Mouse (Mus musculus) embryonic fibroblast, embryonic 13.5 days (primary cell): ENCODE data around the gene Tbx15. TPM values are rescaled to one million over a fixed set of nuclear protein-coding genes. Genes with fewer than 3 reads are reported as not detected.
A peak's percentile ranks its signal among the peaks of the same experiment; 100 is the strongest.

ENCODE experiments used
- H3K27ac ChIP-seq: 2 replicates; pipeline ENCODE4 v1.5.1; 2012; ENCODE audit warnings: low read length, control low read depth, inconsistent platforms; ENCODE audit not compliant: insufficient read depth
- H3K4me1 ChIP-seq: 2 replicates; pipeline ENCODE4 v1.6.1; 2011; ENCODE audit warnings: low read length; ENCODE audit not compliant: control insufficient read depth, insufficient read depth
- H3K4me3 ChIP-seq: 2 replicates; pipeline ENCODE4 v1.5.1; 2011; ENCODE audit warnings: mild to moderate bottlenecking, control low read depth, low read length; ENCODE audit not compliant: insufficient read depth
- CTCF ChIP-seq: IDR thresholded peaks from 2 replicates; pipeline ENCODE4 v1.5.1; 2011; ENCODE audit warnings: mild to moderate bottlenecking, control low read depth, low read length, moderate library complexity, borderline replicate concordance; ENCODE audit not compliant: insufficient read depth
- POLR2A ChIP-seq: IDR thresholded peaks from 2 replicates; pipeline ENCODE4 v1.6.1; 2011; ENCODE audit warnings: low read depth, mild to moderate bottlenecking, control low read depth, low read length, moderate library complexity
- polyA plus RNA-seq: library from polyadenylated mRNA; stranded (reverse); fragments of >200 nt; gene quantifications from 2 replicates; pipeline ENCODE4 v1.2.4, GENCODE M21; 2011; ENCODE audit warnings: low read depth; ENCODE audit not compliant: missing spikeins, insufficient read length

The Tbx15 gene
- polyA plus RNA-seq, 1 experiment, result 86.3 TPM

DNA sequence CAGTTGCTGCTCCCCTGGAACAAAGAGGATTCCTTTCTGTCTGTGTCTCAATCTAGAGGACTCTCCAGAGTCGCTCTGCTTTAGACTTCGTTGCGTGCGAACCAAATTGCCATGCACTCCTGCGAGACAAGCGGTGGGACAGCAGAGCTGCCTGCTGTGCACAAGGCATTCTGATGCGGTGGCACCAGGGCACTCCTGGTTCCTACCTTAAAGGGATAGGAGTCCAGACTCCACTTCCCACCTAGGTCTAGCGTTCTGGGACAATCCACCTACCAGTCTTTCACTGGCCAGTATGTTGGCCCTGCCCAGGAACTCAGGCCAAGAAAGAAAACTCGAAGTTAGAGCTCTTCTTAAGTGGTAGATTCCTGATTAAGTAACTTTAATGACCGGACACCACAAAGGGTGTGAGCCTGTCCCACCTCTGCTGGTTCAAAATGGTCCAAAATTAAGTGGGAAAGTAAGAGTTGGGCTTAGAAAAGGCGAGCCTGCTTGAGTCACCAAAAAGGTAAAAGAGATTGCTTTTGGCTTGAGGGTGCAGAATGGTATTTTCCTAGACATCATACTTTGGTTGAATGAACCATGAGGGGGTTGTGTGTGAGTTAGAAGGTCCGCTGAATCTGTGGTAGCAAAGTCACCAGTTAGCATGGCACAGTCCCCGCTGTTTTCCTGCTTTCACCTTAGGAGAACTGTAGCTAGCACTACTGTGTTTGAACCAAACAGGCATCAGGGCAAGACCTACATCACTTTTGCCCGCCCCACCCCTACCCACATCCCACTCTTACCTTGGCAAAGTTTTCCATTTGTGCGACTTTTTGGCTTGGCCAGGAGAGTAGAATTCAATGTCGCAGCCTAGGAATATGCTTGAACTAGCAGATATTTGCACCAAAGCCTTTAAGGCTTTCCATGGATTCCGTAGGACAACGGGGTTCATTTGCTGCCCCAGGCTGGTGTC, 4.1 kb upstream of the Tbx15 start:
- H3K4me1 ChIP-seq, result no peaks in the 10 kb centered on the region; the same call in 1 of the 2 replicates
- no peak overlapping the region for H3K27ac ChIP-seq
- H3K4me3 ChIP-seq, result no peak overlapping the region
- TF ChIP-seq CTCF (no peak), POLR2A (no peak)

DNA sequence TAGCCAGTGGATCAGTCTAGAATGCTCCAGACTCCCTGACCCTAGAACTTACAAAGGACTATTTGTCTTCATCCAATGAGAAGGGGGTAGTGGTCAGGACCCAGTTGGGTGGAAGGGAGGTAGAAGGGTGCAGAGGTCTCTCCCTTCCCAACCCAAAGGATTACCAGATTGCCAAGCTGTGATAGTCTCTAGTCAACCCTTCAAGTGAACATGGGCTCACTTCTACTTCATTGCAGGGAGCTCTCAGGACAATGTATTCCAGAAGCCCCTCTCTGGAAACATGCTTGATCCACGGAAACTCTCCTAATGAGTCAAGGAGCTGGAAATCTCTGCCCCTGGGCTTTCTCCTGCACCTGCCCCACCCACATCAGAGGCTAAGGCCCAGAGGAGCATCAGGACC, 1.5 kb upstream of the Tbx15 start:
- no peak overlapping the region for H3K27ac ChIP-seq
- H3K4me1 ChIP-seq, result no peaks in the 10 kb centered on the region; the same call in 1 of the 2 replicates
- H3K4me3 ChIP-seq, result no peak overlapping the region
- TF ChIP-seq CTCF, result no peak
- TF ChIP-seq POLR2A, result no peak

DNA sequence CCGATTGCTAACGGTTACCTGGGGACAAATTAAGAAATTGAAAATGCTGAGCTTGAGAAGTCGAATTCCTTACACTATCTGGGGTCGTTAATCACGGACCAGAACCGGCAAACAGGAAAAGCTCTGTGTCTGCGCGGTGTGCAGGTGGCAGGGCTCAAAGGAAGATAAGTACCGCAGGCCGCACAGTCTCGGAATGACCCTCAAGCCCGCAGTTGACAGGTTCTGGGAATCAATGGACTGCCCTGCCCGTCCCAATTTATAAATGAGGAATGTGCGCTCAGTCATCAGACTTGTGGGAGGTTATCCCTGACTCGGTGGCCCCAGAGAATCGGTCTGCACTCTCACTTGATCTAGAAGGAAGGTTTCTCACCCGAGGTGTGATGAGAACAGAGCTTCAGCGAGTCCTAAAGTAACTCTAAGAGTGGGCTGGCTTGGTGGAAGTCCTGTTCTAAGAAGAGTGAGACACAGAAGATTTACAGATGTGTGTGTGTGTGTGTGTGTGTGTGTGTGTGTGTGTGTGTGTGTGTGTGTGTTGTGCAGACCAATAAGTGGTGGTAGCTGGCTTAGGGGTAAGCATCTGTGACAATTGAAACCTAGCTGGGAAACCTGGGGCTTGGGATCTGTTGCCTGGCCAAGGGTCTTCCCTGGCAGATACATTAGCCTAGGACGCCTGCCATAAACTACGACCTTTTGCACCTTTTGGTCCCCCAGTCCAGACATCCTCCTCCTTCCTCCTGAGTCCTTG, 708 bp upstream of the Tbx15 start:
- Histone ChIP-seq H3K4me1 (no peaks in the 10 kb centered on the region; the same call in 1 of the 2 replicates), H3K27ac (no peak overlapping the region), H3K4me3 (no peak overlapping the region)
- TF ChIP-seq POLR2A, result no peak
- TF ChIP-seq CTCF, result no peak

DNA sequence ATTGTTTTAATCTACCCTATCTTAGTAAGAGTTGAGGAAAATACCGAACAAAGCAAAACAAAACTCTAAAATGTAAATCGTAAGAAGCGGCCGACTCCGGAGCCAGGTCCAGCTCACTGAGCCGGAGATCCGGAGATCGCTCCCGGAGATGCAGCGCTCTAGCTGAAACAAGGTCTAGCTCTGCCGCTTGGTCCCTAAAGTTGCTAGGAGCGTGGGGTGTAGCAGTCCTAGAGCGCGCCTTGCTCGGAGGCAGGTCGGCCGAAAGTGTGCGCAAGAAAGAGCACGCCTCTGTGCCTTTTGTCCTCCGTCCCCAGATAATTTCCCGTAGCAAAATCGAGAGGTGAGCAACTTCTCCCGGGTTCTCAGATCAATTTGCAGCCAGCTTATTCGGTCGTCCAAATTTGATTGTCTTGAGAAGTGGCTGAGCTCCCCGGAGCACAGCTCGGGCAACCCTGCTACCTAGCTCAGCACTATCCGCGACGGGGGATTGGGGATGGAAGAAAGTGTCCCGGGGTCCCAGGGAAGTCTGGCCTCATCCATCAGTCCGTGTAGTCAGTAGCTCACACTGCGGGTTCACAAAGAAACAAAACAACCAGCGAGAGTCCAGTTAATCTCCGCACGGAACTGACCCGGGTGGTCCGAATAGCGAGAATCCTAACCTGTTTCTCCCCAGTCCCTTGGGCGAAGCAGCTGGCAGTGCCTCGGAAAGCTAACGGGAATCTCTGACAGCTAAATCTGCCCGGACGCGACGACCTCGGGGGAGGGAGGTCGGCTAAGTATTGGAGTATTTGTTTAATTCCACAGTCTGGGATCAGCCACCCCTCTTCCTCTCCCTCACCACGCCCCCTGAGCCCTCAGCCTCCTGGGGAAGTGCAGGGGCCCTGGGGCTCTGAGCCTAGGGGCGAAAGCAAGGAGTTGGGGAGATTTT, 894 bp downstream of the Tbx15 start:
- H3K4me3 ChIP-seq, result peak overlapping the region; percentile 48
- no peak for TF ChIP-seq POLR2A
- no peak for TF ChIP-seq CTCF
- peak overlapping the region; percentile 19 for H3K27ac ChIP-seq
- no peaks in the 10 kb centered on the region for H3K4me1 ChIP-seq

DNA sequence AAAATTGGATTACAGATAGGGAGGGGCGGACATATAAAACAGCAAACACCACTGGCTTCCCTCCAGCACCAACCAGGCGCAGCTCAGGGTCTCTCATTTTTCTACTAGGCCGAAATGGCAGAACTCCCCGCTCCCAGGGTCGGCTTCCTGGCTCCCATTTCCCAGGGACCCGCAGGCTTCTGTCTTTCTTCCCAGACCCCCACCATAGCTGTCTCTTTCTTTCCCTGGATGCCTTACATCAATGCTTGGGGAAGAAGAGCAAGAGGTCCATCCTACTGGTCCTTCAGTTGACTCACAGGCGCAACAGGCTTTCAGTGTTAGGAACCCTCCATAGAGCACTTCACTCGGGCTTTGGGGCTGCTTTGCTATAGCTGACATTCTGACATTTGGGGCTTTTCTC, 2.3 kb downstream of the Tbx15 start:
- Histone ChIP-seq H3K4me1 (no peaks in the 10 kb centered on the region), H3K27ac (peak overlapping the region; percentile 72), H3K4me3 (0 out of 2 replicates have a peak overlapping the region, but pooled peaks have one; percentile 20)
- TF ChIP-seq CTCF (no peak), POLR2A (no peak)

DNA sequence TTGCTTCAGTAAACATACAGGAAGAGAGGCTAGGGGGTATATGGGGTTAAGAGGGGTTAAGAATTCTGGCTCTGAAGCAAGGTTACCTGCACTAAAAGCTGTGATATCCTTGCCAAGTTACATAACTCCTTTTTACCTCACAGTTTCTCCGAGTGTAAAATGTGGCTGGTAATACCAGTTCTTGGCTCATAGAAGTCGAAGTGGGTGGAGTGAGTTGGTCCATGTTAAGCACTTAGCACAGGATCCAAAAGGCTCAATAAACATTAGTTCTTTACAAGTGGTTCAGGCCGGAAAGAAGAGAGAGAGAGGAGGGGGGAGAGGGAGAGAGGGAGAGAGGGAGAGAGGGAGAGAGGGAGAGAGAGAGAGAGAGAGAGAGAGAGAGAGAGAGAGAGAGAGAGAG, 5.2 kb downstream of the Tbx15 start:
- TF ChIP-seq POLR2A (no peak), CTCF (no peak)
- Histone ChIP-seq H3K4me3 (no peak overlapping the region), H3K27ac (no peak overlapping the region), H3K4me1 (peaks cover 3% of the 10 kb centered on the region; the same call in 1 of the 2 replicates)

DNA sequence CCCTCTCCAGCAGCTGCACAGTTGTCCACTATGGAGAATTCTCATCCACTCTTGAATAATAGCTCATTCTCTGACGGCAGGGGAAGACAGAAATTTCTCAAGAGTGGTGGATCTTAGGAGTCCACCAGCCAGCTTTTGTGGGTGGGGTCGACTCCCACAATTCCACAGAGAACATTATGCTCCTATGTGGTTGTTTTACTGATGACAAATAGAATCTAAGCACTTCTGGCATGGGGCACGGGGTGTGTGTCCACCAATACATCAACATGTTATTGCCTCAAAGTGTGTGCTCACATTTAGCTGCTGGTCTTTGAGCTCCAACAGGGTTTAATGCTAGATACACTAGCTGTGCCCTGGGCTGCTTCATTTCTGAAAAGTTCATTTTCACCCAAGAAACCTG, 6.4 kb downstream of the Tbx15 start:
- Histone ChIP-seq H3K4me3 (no peak overlapping the region), H3K4me1 (peaks cover 3% of the 10 kb centered on the region; the same call in 1 of the 2 replicates), H3K27ac (peak overlapping the region; percentile 30; the same call in 1 of the 2 replicates)
- TF ChIP-seq POLR2A, result no peak
- no peak for TF ChIP-seq CTCF

DNA sequence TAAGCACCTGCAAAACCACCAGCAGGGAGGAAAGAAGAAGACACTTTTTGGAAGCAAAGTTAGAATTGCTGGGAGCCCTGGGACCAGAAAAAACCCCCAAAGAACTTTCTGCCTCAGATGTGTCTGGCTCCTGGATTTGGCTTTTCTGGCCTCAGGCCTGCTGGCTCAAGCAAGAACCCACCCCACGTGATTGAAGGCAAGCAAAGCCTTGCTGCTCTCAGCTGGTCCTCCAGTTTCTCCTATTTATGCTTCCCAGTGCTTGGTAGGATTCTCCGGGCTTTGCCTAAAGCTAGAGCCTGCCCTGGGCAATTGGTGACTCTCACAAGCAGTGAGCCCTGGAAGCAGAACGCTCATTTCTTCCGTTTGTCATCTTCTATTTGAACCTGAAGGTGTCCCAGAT, 7.4 kb downstream of the Tbx15 start:
- Histone ChIP-seq H3K27ac (peak overlapping the region; percentile 75), H3K4me1 (peaks cover 3% of the 10 kb centered on the region; the same call in 1 of the 2 replicates), H3K4me3 (no peak overlapping the region)
- peak; percentile 46; the same call in 1 of the 2 replicates for TF ChIP-seq POLR2A
- no peak for TF ChIP-seq CTCF
